Mouse (Mus musculus): ENCODE data around the gene Oas3. TPM values are rescaled to one million over a fixed set of nuclear protein-coding genes. Genes with fewer than 3 reads are reported as not detected.

The Oas3 gene
- polyA plus RNA-seq, 1 experiment from 2014 or later: 0.18 TPM

Other genes starting within 250 kb of the Oas3 start
- gene Tpcn1, start 189.0 kb downstream of the Oas3 start, polyA plus RNA-seq (2015; fragmentation: Nextera tagmentation; extraction: Ambion mirVana): 21.4 and 23.9 TPM in 2 replicates
- gene Iqcd, start 188.6 kb downstream of the Oas3 start, polyA plus RNA-seq (2015; fragmentation: Nextera tagmentation; extraction: Ambion mirVana): 0.17 and 0.27 TPM in 2 replicates
- 12.7 and 12.8 TPM in 2 replicates for gene Rita1, start 165.1 kb downstream of the Oas3 start, polyA plus RNA-seq (2015; fragmentation: Nextera tagmentation; extraction: Ambion mirVana)
- 50.8 and 51.4 TPM in 2 replicates for gene Ddx54, start 164.9 kb downstream of the Oas3 start, polyA plus RNA-seq (2015; fragmentation: Nextera tagmentation; extraction: Ambion mirVana)
- 0.24 TPM in 1 of 2 replicates, not detected in the other for gene Cfap73, start 143.4 kb downstream of the Oas3 start, polyA plus RNA-seq (2015; fragmentation: Nextera tagmentation; extraction: Ambion mirVana)
- gene Rasal1, start 128.8 kb downstream of the Oas3 start, polyA plus RNA-seq (2015; fragmentation: Nextera tagmentation; extraction: Ambion mirVana): 1.8 and 1.9 TPM in 2 replicates
- 2.2 and 3.0 TPM in 2 replicates for gene Dtx1, start 65.7 kb downstream of the Oas3 start, polyA plus RNA-seq (2015; fragmentation: Nextera tagmentation; extraction: Ambion mirVana)
- gene Oas2, start 27.8 kb downstream of the Oas3 start, polyA plus RNA-seq (2015; fragmentation: Nextera tagmentation; extraction: Ambion mirVana): 0.23 and 0.29 TPM in 2 replicates
- not detected in 2 replicates for gene Oas1e, start 17.9 kb upstream of the Oas3 start, polyA plus RNA-seq (2015; fragmentation: Nextera tagmentation; extraction: Ambion mirVana)
- gene Oas1c, start 34.9 kb upstream of the Oas3 start, polyA plus RNA-seq (2015; fragmentation: Nextera tagmentation; extraction: Ambion mirVana): 0.58 and 1.1 TPM in 2 replicates
- gene Oas1f, start 69.7 kb upstream of the Oas3 start, polyA plus RNA-seq (2015; fragmentation: Nextera tagmentation; extraction: Ambion mirVana): 0.20 TPM in 1 of 2 replicates, not detected in the other
- gene Oas1h, start 83.8 kb upstream of the Oas3 start, polyA plus RNA-seq (2015; fragmentation: Nextera tagmentation; extraction: Ambion mirVana): not detected in 2 replicates
- 1.5 and 2.6 TPM in 2 replicates for gene Oas1g, start 110.0 kb upstream of the Oas3 start, polyA plus RNA-seq (2015; fragmentation: Nextera tagmentation; extraction: Ambion mirVana)
- gene Oas1a, start 129.9 kb upstream of the Oas3 start, polyA plus RNA-seq (2015; fragmentation: Nextera tagmentation; extraction: Ambion mirVana): 8.9 and 9.8 TPM in 2 replicates
- gene Oas1d, start 136.9 kb upstream of the Oas3 start, polyA plus RNA-seq (2015; fragmentation: Nextera tagmentation; extraction: Ambion mirVana): 0.06 TPM in 1 of 2 replicates, not detected in the other
- gene Rph3a, start 232.4 kb upstream of the Oas3 start, polyA plus RNA-seq (2015; fragmentation: Nextera tagmentation; extraction: Ambion mirVana): 0.13 and 0.16 TPM in 2 replicates